Mouse (Mus musculus): Measurements from ENCODE around the gene Zfp870. TPM values are rescaled to one million over a fixed set of nuclear protein-coding genes. Genes with fewer than 3 reads are reported as not detected.

Gene Zfp870
- total and polyA plus RNA-seq, 2 experiments from 2014 or later, result 5.2 to 9.3 TPM

GRCm38 (mm10) chr17:32830418-32830782, 61.0 kb downstream of the Zfp870 start:
- no peak for TF ChIP-seq CTCF (IDR thresholded peaks at IDR 0.05; ENCODE audit: low read depth)
- no peaks in the 10 kb centered on the region for H3K9me3 ChIP-seq (ENCODE audit: low read length)
- H3K27me3 ChIP-seq (ENCODE audit: insufficient read depth, low read length), result no peaks in the 10 kb centered on the region
- peaks cover 6% of the 10 kb centered on the region; the same call in 1 of the 2 replicates for H3K4me1 ChIP-seq (ENCODE audit: insufficient read depth)
- H3K27ac ChIP-seq (ENCODE audit: low read depth, low read length), result no peak overlapping the region
- 37% methylated on average over 3 of the region's 3 CpGs for WGBS
- peak overlapping the region; percentile 82 for H3K4me3 ChIP-seq (ENCODE audit: low read depth, low read length)
- H3K36me3 ChIP-seq (ENCODE audit: insufficient read depth), result no peaks in the 10 kb centered on the region
- H3K4me2 ChIP-seq (ENCODE audit: low read depth), result peak overlapping the region; percentile 60
- peak overlapping the region; percentile 99; the same call in 1 of the 2 replicates for H3K9ac ChIP-seq
- DNase-seq (no peak), ATAC-seq (0 out of 2 replicates have a peak, but pooled peaks have one; percentile 0)

- WGBS, result 1% methylated on average over 35 of the region's 35 CpGs
- Histone ChIP-seq H3K27me3 (ENCODE audit: insufficient read depth, low read length) (no peaks in the 10 kb centered on the region), H3K9me3 (ENCODE audit: low read length) (no peaks in the 10 kb centered on the region), H3K4me2 (ENCODE audit: low read depth) (peak within 1 kb of the TSS; percentile 60), H3K36me3 (ENCODE audit: insufficient read depth) (no peaks in the 10 kb centered on the region), H3K4me1 (ENCODE audit: insufficient read depth) (peaks cover 6% of the 10 kb centered on the region; the same call in 1 of the 2 replicates), H3K4me3 (ENCODE audit: low read depth, low read length) (peak within 1 kb of the TSS; percentile 82), H3K27ac (ENCODE audit: low read depth, low read length) (peak within 1 kb of the TSS; percentile 87), H3K9ac (peak within 1 kb of the TSS; percentile 99)
- ATAC-seq (peak; percentile 100), DNase-seq (peak; percentile 94)
- no peak for TF ChIP-seq CTCF (IDR thresholded peaks at IDR 0.05; ENCODE audit: low read depth)
Observed at GRCm38 (mm10) chr17:32829540-32830417, 61.7 kb downstream of the Zfp870 start, which contains the start of gene Zfp799. Gene Zfp799, minus strand, starts transcription at chr17:32830261.

Other genes starting within 250 kb of the Zfp870 start
- not detected in 2 replicates for gene Cyp4f40, start 232.7 kb downstream of the Zfp870 start, total RNA-seq (2014; rRNA removed)
- gene Cyp4f40, start 232.7 kb downstream of the Zfp870 start, polyA plus RNA-seq (2015; fragmentation: Nextera tagmentation; extraction: Ambion mirVana), result 0.16 TPM in 1 of 2 replicates, not detected in the other
- 4.2 and 9.0 TPM in 2 replicates for gene Cyp4f15, start 206.0 kb downstream of the Zfp870 start, total RNA-seq (2014; rRNA removed)
- 1.6 and 2.9 TPM in 2 replicates for gene Cyp4f15, start 206.0 kb downstream of the Zfp870 start, polyA plus RNA-seq (2015; fragmentation: Nextera tagmentation; extraction: Ambion mirVana)
- gene Zfp871, start 103.4 kb downstream of the Zfp870 start, total RNA-seq (2014; rRNA removed), result 31.6 and 40.2 TPM in 2 replicates
- gene Zfp871, start 103.4 kb downstream of the Zfp870 start, polyA plus RNA-seq (2015; fragmentation: Nextera tagmentation; extraction: Ambion mirVana), result 26.0 and 51.2 TPM in 2 replicates
- 21.9 and 25.0 TPM in 2 replicates for gene Zfp811, start 81.7 kb downstream of the Zfp870 start, total RNA-seq (2014; rRNA removed)
- 7.6 and 19.7 TPM in 2 replicates for gene Zfp811, start 81.7 kb downstream of the Zfp870 start, polyA plus RNA-seq (2015; fragmentation: Nextera tagmentation; extraction: Ambion mirVana)
- gene Zfp799, start 61.4 kb downstream of the Zfp870 start, total RNA-seq (2014; rRNA removed), result 21.9 and 26.3 TPM in 2 replicates
- 10.2 and 14.3 TPM in 2 replicates for gene Zfp799, start 61.4 kb downstream of the Zfp870 start, polyA plus RNA-seq (2015; fragmentation: Nextera tagmentation; extraction: Ambion mirVana)
- gene Cyp4f14, start 25.7 kb upstream of the Zfp870 start, total RNA-seq (2014; rRNA removed), result 0.31 and 0.62 TPM in 2 replicates
- gene Cyp4f14, start 25.7 kb upstream of the Zfp870 start, polyA plus RNA-seq (2015; fragmentation: Nextera tagmentation; extraction: Ambion mirVana), result 0.38 and 0.48 TPM in 2 replicates
- gene Cyp4f13, start 55.8 kb upstream of the Zfp870 start, total RNA-seq (2014; rRNA removed), result 6.9 and 7.1 TPM in 2 replicates
- 6.9 and 7.8 TPM in 2 replicates for gene Cyp4f13, start 55.8 kb upstream of the Zfp870 start, polyA plus RNA-seq (2015; fragmentation: Nextera tagmentation; extraction: Ambion mirVana)
- gene Zfp472, start 74.2 kb upstream of the Zfp870 start, total RNA-seq (2014; rRNA removed), result 6.9 and 10.1 TPM in 2 replicates
- gene Zfp472, start 74.2 kb upstream of the Zfp870 start, polyA plus RNA-seq (2015; fragmentation: Nextera tagmentation; extraction: Ambion mirVana), result 6.8 and 7.5 TPM in 2 replicates
- 19.3 and 19.7 TPM in 2 replicates for gene Zfp952, start 101.5 kb upstream of the Zfp870 start, total RNA-seq (2014; rRNA removed)
- 9.0 and 12.3 TPM in 2 replicates for gene Zfp952, start 101.5 kb upstream of the Zfp870 start, polyA plus RNA-seq (2015; fragmentation: Nextera tagmentation; extraction: Ambion mirVana)
- gene Zfp763, start 141.8 kb upstream of the Zfp870 start, total RNA-seq (2014; rRNA removed), result 24.3 and 28.5 TPM in 2 replicates
- gene Zfp763, start 141.8 kb upstream of the Zfp870 start, polyA plus RNA-seq (2015; fragmentation: Nextera tagmentation; extraction: Ambion mirVana), result 15.4 and 19.9 TPM in 2 replicates
- gene 4921501E09Rik, start 176.4 kb upstream of the Zfp870 start, total RNA-seq (2014; rRNA removed), result not detected in 2 replicates
- gene 4921501E09Rik, start 176.4 kb upstream of the Zfp870 start, polyA plus RNA-seq (2015; fragmentation: Nextera tagmentation; extraction: Ambion mirVana), result not detected in 2 replicates
- gene Zfp563, start 197.7 kb upstream of the Zfp870 start, total RNA-seq (2014; rRNA removed), result 28.5 and 30.6 TPM in 2 replicates
- gene Zfp563, start 197.7 kb upstream of the Zfp870 start, polyA plus RNA-seq (2015; fragmentation: Nextera tagmentation; extraction: Ambion mirVana), result 9.5 and 11.0 TPM in 2 replicates
- 0.15 and 0.90 TPM in 2 replicates for gene Morc2b, start 248.0 kb upstream of the Zfp870 start, total RNA-seq (2014; rRNA removed)
- 0.07 and 0.20 TPM in 2 replicates for gene Morc2b, start 248.0 kb upstream of the Zfp870 start, polyA plus RNA-seq (2015; fragmentation: Nextera tagmentation; extraction: Ambion mirVana)